Mouse (Mus musculus) spleen, adult 12 weeks (tissue): Measurements from ENCODE around the gene Ckm.

ENCODE experiments used
- DNase-seq: peaks from one replicate; pipeline ENCODE4 v3.0.0; 2022; ENCODE audit warnings: low spot score

Gene Ckm

DNA sequence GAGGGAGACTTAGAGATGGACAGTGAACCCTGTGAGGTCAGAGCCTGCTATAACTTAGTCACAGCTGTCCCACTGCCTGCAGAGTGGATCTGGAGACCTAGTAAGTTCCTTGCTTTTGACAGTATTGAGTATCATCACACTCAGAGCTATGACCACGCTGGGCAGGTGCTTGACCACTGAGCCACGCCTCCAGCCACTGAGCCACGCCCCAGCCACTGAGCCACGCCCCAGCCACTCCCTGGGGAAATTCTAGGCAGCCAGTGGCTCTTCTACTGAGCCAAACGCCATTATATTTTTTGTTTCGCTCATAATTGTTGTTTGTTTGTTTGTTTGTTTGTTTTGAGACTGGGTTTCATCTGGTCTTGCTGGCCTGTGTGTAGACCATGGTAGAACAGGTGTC is 63.1 kb downstream of the Ckm start:
- DNase-seq, result no peak

DNA sequence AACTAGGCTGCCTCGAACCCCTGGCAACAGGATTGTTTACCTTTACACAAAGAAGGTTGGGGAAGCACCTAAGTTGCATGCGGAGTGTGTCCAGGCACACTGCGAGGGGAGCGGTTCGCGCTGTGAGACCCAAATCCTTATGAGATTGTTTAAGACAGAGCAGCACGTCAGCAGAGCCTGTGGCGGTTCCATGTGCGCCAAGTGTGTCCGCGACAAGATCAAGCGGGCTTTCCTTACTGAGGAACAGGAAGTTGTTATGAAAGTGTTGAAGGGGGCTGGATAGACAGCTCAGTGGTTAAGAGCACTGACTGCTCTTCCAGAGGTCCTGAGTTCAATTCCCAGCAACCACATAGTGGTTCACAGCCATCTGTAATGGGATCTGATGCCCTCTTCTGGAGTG is 63.7 kb downstream of the Ckm start:
- no peak for DNase-seq

DNA sequence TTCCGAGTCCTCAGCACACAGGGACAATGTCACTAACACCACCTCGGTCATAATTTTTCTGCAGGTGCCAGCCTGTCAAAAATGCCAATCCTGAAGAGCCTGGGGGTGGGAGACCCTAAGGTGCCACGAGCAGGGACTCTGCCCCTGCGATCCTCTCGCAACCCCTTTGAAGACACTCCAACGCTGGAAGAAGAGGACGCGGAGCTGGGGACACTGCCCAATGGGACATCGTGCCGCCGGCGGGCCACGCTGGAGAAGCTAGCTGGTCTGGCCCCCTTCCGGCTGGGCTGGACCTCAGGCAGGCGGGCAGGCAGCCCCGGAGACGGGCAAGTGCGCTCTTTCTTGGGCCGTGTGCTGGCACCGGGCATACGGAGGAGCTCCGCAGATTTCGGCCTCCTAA is 64.8 kb downstream of the Ckm start:
- DNase-seq, result no peak

- DNase-seq, result no peak
Observed at GRCm38 (mm10) chr7:19470308-19470707, 65.7 kb downstream of the Ckm start.

DNA sequence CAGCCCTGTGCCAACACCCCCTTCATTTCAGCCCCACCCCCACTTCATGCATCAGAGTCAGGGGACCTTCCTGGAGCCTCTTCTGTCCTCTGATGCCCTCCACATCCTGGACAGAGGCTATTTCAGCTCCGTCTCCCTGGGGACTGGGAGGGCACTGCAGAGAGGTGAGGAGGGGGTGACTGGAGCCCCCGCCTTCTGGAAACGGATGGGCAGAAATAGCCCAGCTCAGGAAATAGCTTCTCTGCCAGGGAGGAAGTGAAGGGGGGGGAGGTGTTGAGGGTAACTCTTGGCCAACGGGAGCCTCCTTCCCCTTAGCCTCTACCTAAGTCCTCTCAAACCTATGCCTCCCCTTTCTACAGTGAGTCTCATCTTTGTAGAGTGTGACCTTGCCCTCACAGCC is 67.8 kb downstream of the Ckm start:
- no peak for DNase-seq
